ENCODE assay signal across 11 mouse cellular contexts in the genomic region with DNA sequence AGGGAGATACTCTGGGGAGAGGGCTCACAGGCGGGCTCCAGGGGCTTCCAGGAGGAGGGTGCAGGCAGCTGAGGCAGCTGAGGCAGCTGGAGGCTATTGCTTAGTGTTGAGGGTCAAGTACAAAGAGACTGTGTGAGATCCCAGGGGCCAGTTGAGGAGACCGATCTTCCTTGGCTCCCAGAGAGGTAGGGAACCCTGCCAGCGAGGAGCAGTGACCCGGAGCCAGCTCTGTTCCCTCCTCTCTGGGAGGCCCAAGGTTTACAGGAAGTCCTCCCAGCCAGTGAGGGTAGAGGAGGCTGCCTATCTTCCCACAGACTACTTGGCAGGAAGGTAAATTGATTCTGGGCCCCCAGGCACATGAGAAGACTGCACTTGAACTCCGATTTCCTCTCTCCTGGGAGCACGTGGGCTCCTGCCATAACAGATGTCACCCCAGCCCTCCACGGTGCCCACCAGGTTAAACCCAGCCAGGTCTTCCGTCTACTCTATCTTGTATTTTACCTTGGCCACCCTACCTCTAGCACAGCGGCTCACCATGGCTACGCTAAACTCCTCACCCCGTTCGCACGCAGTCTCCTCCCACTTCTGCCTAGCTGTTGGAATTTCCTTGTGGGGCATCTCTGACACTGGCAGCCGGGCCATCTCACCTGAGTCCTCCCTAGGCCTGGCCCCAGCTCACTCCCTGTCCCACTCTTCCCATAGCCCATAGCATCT. TPM values are rescaled to one million over a fixed set of nuclear protein-coding genes. Genes with fewer than 3 reads are reported as not detected.
DNase-seq lines count a peak whose midpoint lies in the region; ATAC-seq and TF ChIP-seq lines count a peak whose summit lies in the region.
"Had no signal": no experiment of that assay in that cellular context is flagged by ENCODE, and none has a peak within 500 bp of the region (broad histone marks: within the 10 kb centered on the region; RNA-seq: fewer than 3 reads in every experiment).

No protein-coding gene starts in this region.

- no peak overlapping the region for H3K9ac ChIP-seq in hindbrain, embryonic 12.5 days
- H3K9ac ChIP-seq in heart, adult 2 months (ENCODE audit: low read depth, low read length) = no peak overlapping the region
- no peak overlapping the region for H3K9ac ChIP-seq in kidney, postnatal 0 days (ENCODE audit: low read depth, low read length)
- H3K9ac ChIP-seq: midbrain, embryonic 15.5 days had no signal

- intact Hi-C loops in heart, adult 2 months (cut with DNase I) = loop anchor here (10.0 kb wide), 1 partner anchor 856 kb away; the partner anchor contains the start of gene Got1
- intact Hi-C loops in left cerebral cortex, postnatal 25 days (cut with DNase I) = no loop called here

- H3K79me2 ChIP-seq in heart, adult 2 months (replicated peaks; ENCODE audit: control insufficient read depth, insufficient read depth, low read length) = no peaks in the 10 kb centered on the region

- H3K27ac ChIP-seq in hindbrain, embryonic 10.5 days = peak overlapping the region; percentile 53; the same call in 1 of the 2 replicates
- H3K27ac ChIP-seq in hindbrain, embryonic 12.5 days = no peak overlapping the region
- no peak overlapping the region for H3K27ac ChIP-seq in heart, adult 2 months
- no peak overlapping the region for H3K27ac ChIP-seq in kidney, postnatal 0 days
- H3K27ac ChIP-seq: midbrain, embryonic 15.5 days had no signal

- H3K4me1 ChIP-seq in hindbrain, embryonic 10.5 days (replicated peaks) = peaks cover 40% of the 10 kb centered on the region
- peaks cover 22% of the 10 kb centered on the region for H3K4me1 ChIP-seq in hindbrain, embryonic 12.5 days
- H3K4me1 ChIP-seq in heart, adult 2 months (ENCODE audit: control insufficient read depth, insufficient read depth, low read length) = no peaks in the 10 kb centered on the region; the same call in 1 of the 2 replicates
- peaks cover 8% of the 10 kb centered on the region; the same call in 1 of the 2 replicates for H3K4me1 ChIP-seq in kidney, postnatal 0 days (replicated peaks; ENCODE audit: insufficient read depth, low read length)

- H3K9me3 ChIP-seq in hindbrain, embryonic 10.5 days = no peaks in the 10 kb centered on the region
- no peaks in the 10 kb centered on the region for H3K9me3 ChIP-seq in hindbrain, embryonic 12.5 days (replicated peaks)
- no peaks in the 10 kb centered on the region for H3K9me3 ChIP-seq in kidney, postnatal 0 days (replicated peaks; ENCODE audit: low read length)
- H3K9me3 ChIP-seq: midbrain, embryonic 15.5 days had no signal

- DNase-seq in hindbrain, embryonic 10.5 days (ENCODE audit: low spot score) = no peak
- DNase-seq in adrenal gland, postnatal 25 days = peak; percentile 43
- DNase-seq in heart, adult 2 months = peak; percentile 47 to 55
- DNase-seq in kidney, postnatal 0 days (ENCODE audit: low spot score) = peak; percentile 46
- no peak for DNase-seq in B cell, adult 2 months
- DNase-seq in left cerebral cortex, postnatal 25 days (ENCODE audit: low spot score in 2 of 2) = no peak
- DNase-seq in thymus, postnatal 4 days = no peak

- WGBS in hindbrain, embryonic 10.5 days = 76% methylated on average over 14 of the region's 14 CpGs
- 68% methylated on average over 14 of the region's 14 CpGs for WGBS in hindbrain, embryonic 12.5 days
- 61% methylated on average over 14 of the region's 14 CpGs for whole genome bisulfite sequencing in heart, adult 2 months
- 39% methylated on average over 14 of the region's 14 CpGs for WGBS in kidney, postnatal 0 days

- H3K4me2 ChIP-seq in hindbrain, embryonic 12.5 days (replicated peaks) = no peak overlapping the region
- no peak overlapping the region for H3K4me2 ChIP-seq in kidney, postnatal 0 days (ENCODE audit: low read length)
- H3K4me2 ChIP-seq: liver, embryonic 11.5 days; midbrain, embryonic 15.5 days had no signal

- TF ChIP-seq POLR2A in heart, adult 2 months (IDR thresholded peaks at IDR 0.05; ENCODE audit: insufficient read depth, low read depth, low read length) = no peak

- no peak for ATAC-seq in hindbrain, embryonic 12.5 days (ENCODE audit: low FRiP score)
- ATAC-seq in kidney, postnatal 0 days (replicated peaks; ENCODE audit: low FRiP score, low read depth) = 0 out of 2 replicates have a peak, but pooled peaks have one; percentile 29
- ATAC-seq: intestine, postnatal 0 days had no signal

- TF ChIP-seq EP300 in heart, adult 2 months (IDR thresholded peaks at IDR 0.05; ENCODE audit: insufficient read depth, low read depth, low read length) = no peak

- no peaks in the 10 kb centered on the region for H3K36me3 ChIP-seq in hindbrain, embryonic 10.5 days
- H3K36me3 ChIP-seq in hindbrain, embryonic 12.5 days = no peaks in the 10 kb centered on the region
- no peaks in the 10 kb centered on the region for H3K36me3 ChIP-seq in heart, adult 2 months (ENCODE audit: control insufficient read depth, insufficient read depth, low read length)
- H3K36me3 ChIP-seq in kidney, postnatal 0 days (ENCODE audit: insufficient read depth, low read length) = no peaks in the 10 kb centered on the region
- H3K36me3 ChIP-seq: midbrain, embryonic 15.5 days had no signal

- peaks cover 52% of the 10 kb centered on the region for H3K27me3 ChIP-seq in hindbrain, embryonic 10.5 days (ENCODE audit: insufficient read depth, poor library complexity, severe bottlenecking)
- H3K27me3 ChIP-seq in hindbrain, embryonic 12.5 days = peaks cover 34% of the 10 kb centered on the region
- no peaks in the 10 kb centered on the region for H3K27me3 ChIP-seq in heart, adult 2 months (ENCODE audit: control insufficient read depth, insufficient read depth, low read length)
- no peaks in the 10 kb centered on the region for H3K27me3 ChIP-seq in kidney, postnatal 0 days (ENCODE audit: insufficient read depth, low read length)
- H3K27me3 ChIP-seq: midbrain, embryonic 15.5 days had no signal

- no peak for TF ChIP-seq CTCF in heart, adult 2 months (IDR thresholded peaks at IDR 0.05)
- no peak for TF ChIP-seq CTCF in kidney, postnatal 0 days (IDR thresholded peaks at IDR 0.05; ENCODE audit: low read depth)

- no peak overlapping the region for H3K4me3 ChIP-seq in hindbrain, embryonic 10.5 days
- no peak overlapping the region for H3K4me3 ChIP-seq in hindbrain, embryonic 12.5 days
- no peak overlapping the region for H3K4me3 ChIP-seq in heart, adult 2 months
- no peak overlapping the region for H3K4me3 ChIP-seq in kidney, postnatal 0 days (replicated peaks; ENCODE audit: low read depth, low read length)
- H3K4me3 ChIP-seq: midbrain, embryonic 15.5 days had no signal

RNA-seq across cellular contexts. Expression of gene Loxl4, which starts 55.9 kb away (rescaled TPM):
- 0.18 and 0.37 TPM in 2 replicates for polyA plus RNA-seq in hindbrain, embryonic 10.5 days (2016; fragmentation: Nextera tagmentation; extraction: Ambion mirVana)
- 0.19 and 0.51 TPM in 2 replicates for polyA plus RNA-seq in hindbrain, embryonic 12.5 days (2016; fragmentation: Nextera tagmentation; extraction: Ambion mirVana)
- total RNA-seq in adrenal gland, postnatal 25 days (2021) = 2.1 and 2.2 TPM in 2 replicates
- under 1 TPM; 0.77 to 0.91 TPM for total RNA-seq in heart, adult 2 months (2021)
- 0.76 and 0.82 TPM in 2 replicates for polyA plus RNA-seq in heart, adult 2 months (2012; rRNA removed)
- polyA plus RNA-seq in kidney, postnatal 0 days (2015; fragmentation: Nextera tagmentation; extraction: Ambion mirVana) = 1.2 and 1.5 TPM in 2 replicates
- total RNA-seq in left cerebral cortex, postnatal 25 days (2021) = under 1 TPM in 1 of 2 experiments, not detected in 1; 0.16 TPM

Comparison
In these comparisons a context has a peak if more than half of its experiments do, and no peak if none do; other contexts are left out.
1. DNase-seq: peak in adrenal gland, postnatal 25 days (single experiment), heart, adult 2 months (2 of 2) and kidney, postnatal 0 days (single experiment); none in hindbrain, embryonic 10.5 days (single experiment), B cell, adult 2 months (0 of 2), left cerebral cortex, postnatal 25 days (0 of 2) and thymus, postnatal 4 days (single experiment).